Mouse (Mus musculus) right cerebral cortex, postnatal 10 days (tissue): ENCODE data around the gene Sstr3.

Experiments used
- DNase-seq, 2 experiments: peaks; one replicate each; pipeline ENCODE4 v3.0.0; 2021; ENCODE audit warnings: low spot score in 2 of 2

The Sstr3 gene

DNA sequence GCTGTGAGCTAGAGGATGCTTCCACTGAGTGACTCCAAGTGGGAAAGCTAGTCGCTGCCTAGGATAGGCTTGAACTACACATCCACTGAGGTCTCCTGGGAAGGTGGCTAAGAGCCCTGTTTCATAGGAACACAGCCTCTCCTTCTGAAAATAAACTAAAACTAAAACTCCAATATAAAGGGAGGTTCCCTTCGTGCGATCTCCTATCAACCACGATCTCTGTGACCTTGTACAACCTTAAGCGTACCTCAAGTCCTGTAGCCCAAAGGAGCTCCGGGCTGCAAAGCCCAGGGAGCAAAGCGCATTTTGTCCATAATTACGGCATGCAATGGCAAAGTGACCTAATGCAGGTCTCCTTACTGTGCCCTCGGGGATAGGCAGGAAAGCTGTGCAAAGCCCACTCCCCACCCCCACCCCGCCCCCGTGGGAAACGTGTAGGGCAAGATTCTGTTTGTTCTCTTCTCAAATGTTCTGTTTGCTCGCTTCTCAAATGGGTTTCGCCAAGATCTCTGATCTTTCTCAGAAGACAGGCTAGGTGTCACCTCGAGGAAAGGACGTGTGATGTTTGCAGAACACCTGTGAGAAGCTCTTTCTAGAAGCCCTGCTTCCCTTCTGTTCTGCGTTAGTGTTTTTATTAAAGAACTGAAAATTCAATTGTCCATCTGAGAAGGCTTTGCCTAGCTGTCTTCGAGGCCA is 41.9 kb downstream of the Sstr3 start:
- no peak for DNase-seq

DNA sequence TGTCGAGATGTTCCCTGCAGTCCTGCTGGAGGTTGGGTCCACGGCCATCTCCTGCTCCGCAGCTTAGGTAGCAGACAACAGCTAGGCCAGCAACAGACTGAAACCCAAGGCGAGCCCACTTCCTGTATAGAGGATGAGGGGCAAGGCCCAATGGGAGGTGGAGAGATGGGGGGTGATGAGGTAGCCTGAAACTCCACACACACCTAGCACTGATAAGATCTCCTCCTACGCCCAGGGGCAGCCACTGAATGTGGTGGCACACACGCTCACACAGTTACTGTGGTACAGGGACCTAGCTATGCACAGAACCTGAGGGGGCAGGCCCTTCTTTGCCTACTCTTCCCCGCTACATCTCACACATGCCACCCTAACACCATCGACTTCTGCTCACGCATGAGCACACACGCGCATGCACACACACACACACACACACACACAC is 49.5 kb downstream of the Sstr3 start, which contains the start of gene Il2rb:
Il2rb (minus strand) TSS at position 304 of the 439 bp plus-strand sequence.
- no peak for DNase-seq

DNA sequence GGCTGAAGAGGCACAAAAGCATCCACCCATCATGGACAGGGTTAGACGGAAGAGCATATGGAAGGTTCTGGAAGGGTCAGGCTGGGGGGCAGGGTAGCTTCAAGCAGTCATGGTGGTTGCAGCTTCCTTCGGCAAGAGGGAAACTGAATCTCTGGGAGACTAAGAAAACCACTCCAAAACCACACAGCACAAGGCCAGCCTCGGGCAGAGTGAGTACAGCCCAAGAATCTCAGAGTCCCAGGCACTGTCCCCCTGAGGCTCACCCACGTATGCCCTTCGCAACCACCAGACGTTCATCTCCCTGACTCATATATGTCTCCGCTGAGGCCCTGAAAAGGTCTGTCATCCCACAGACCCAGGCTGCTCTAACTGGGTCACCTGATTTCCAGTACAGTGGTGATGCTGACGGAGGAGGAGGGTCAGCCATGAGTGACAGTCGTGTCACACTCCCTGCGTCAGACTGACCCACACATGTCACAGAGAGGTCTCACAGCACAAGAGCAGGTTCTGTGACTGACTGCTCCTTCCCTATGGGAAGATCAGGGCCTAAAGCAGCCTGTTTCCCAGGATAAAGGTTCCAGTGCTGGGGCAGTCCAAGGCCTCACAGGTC is 51.0 kb downstream of the Sstr3 start:
- DNase-seq, result no peak

DNA sequence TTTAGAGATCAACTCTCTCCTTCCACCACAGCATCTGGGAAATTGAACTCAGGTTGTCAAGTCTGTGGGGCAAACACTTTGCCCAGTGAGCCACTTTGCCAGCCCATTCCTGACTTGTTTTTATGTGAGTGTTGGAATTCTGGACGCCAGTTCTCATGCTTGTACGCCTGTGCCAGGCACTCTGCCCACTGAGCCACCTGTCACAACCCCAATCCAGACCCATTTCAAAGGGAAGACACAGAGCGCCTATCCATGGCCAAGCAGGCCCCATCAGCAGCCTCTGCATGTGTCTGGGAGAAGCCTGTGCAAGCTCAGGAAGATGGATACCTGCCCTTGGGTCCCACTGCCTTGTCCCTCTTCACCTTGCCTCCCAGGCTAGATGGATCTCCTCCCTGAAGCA is 53.2 kb downstream of the Sstr3 start:
- DNase-seq, result no peak

DNA sequence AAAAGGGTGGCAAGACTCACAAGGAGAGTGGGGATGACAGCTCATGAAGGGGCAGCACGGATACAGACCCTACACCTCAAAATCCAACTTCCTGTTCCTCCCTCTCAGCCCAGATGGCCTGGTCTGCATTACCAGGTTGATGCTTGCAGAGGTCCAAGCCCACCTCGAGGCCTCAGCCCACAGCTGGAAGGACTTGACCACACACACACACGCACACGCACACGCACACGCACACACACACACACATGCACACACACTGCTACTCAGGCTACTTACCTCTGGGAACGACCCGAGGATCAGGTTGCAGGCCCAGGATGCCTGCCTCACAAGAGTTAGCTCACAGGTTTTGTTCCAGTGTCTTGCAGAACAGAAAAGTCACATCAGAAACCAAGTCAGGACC is 54.6 kb downstream of the Sstr3 start:
- DNase-seq, result no peak

DNA sequence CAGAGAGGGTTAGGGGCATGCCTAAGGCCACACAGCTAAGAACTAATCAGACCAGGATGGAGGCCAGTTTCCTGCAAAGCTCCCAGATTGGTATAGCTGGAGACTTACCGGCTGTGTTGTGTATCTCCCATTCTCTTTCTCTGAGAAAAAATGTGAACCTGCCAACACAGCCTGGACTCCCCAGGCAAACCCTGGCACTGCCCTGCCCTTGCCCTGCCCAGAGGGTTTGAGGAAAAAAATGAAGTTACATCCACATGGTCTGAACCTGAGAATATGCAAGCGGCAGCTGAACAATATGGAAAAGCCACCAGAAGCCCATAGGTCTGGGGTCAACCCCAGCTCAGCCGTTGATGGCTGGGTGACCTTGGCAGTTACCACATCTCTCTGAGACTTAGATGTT is 55.2 kb downstream of the Sstr3 start:
- no peak for DNase-seq

DNA sequence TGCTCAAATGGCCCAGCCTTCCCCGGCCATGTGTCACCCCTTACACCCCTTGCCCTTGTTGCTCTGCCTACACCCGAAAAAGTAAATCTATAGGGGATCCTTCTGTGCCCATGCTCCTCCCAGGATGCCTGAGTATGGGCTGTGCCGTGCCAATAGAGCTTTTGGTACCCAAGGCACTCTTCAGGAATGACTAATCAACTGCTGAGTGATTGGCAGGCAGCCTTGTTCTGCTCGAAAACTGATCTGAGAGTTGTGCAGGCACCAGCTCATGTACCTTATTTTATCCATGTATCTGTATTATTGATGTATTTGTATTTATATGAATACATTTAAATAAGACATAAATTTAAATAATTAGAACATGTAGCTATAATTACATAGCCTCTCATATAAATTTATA is 57.4 kb downstream of the Sstr3 start:
- no peak for DNase-seq
